Mouse (Mus musculus) neural tube, embryonic 13.5 days (tissue): ENCODE measurements around the gene Gorab. TPM values are rescaled to one million over a fixed set of nuclear protein-coding genes. Genes with fewer than 3 reads are reported as not detected.

ENCODE experiments used
- ATAC-seq: fragments of 200-750 bp; cut with Nextera tagmentation; 2 replicates; pipeline ENCODE4 v1.8.0; 2017; ENCODE audit warnings: low read depth, mild to moderate bottlenecking, moderate TSS enrichment, moderate library complexity
- H3K27ac ChIP-seq: fragments of 300-500 bp; sonication (generic); replicated peaks from 2 replicates; pipeline ENCODE4 v1.5.1; 2015; ENCODE audit warnings: moderate library complexity, mild to moderate bottlenecking, inconsistent platforms
- H3K27me3 ChIP-seq: fragments of 300-500 bp; sonication (generic); 2 replicates; pipeline ENCODE4 v1.6.1; 2015; ENCODE audit warnings: mild to moderate bottlenecking, inconsistent platforms
- H3K36me3 ChIP-seq: fragments of 300-500 bp; sonication (generic); 2 replicates; pipeline ENCODE4 v1.6.1; 2015; ENCODE audit warnings: mild to moderate bottlenecking, inconsistent platforms
- H3K4me1 ChIP-seq: fragments of 300-500 bp; sonication (generic); replicated peaks from 2 replicates; pipeline ENCODE4 v1.6.1; 2015; ENCODE audit warnings: inconsistent platforms
- H3K4me2 ChIP-seq: fragments of 300-500 bp; sonication (generic); 2 replicates; pipeline ENCODE4 v1.6.1; 2015; ENCODE audit warnings: inconsistent platforms, mild to moderate bottlenecking, moderate library complexity
- H3K4me3 ChIP-seq: fragments of 300-500 bp; sonication (generic); 2 replicates; pipeline ENCODE4 v1.5.1; 2015; ENCODE audit warnings: mild to moderate bottlenecking, inconsistent platforms
- H3K9ac ChIP-seq: fragments of 300-500 bp; sonication (generic); 2 replicates; pipeline ENCODE4 v1.6.1; 2015; ENCODE audit warnings: moderate library complexity, mild to moderate bottlenecking, inconsistent platforms
- H3K9me3 ChIP-seq: fragments of 300-500 bp; sonication (generic); 2 replicates; pipeline ENCODE4 v1.6.1; 2016; ENCODE audit warnings: inconsistent platforms
- WGBS: fragments of 180-500 bp; shearing (Covaris S2); methylation state at CpG from one replicate; pipeline ENCODE4 v1.1.7; 2015; 5-methylcytosine and 5-hydroxymethylcytosine counted together
- polyA plus RNA-seq: library from polyadenylated mRNA; unstranded; fragments of >200 nt; fragmentation: Nextera tagmentation; extraction: Ambion mirVana; gene quantifications from 2 replicates; pipeline ENCODE4 v1.2.1, GENCODE M21; 2015

Gene Gorab
- 21.5 and 22.0 TPM in 2 replicates for polyA plus RNA-seq

GRCm38 (mm10) chr1:163403498-163404126 is at the start of gene Gorab:
Gene Gorab, minus strand, starts transcription at chr1:163403669.
- Histone ChIP-seq H3K4me1 (peaks cover 21% of the 10 kb centered on the region), H3K27ac (peak within 1 kb of the TSS; percentile 78), H3K9ac (peak within 1 kb of the TSS; percentile 82), H3K9me3 (no peaks in the 10 kb centered on the region), H3K36me3 (no peaks in the 10 kb centered on the region), H3K4me3 (peak within 1 kb of the TSS; percentile 66), H3K4me2 (peak within 1 kb of the TSS; percentile 74), H3K27me3 (peaks cover 13% of the 10 kb centered on the region)
- WGBS: under 1% methylated on average over 28 of the region's 28 CpGs
- peak; percentile 100 for ATAC-seq

GRCm38 (mm10) chr1:163443832-163444231 is 40.4 kb upstream of the Gorab start:
- Histone ChIP-seq H3K27me3 (no peaks in the 10 kb centered on the region), H3K4me2 (no peak overlapping the region), H3K9ac (no peak overlapping the region), H3K27ac (no peak overlapping the region), H3K4me1 (no peaks in the 10 kb centered on the region), H3K9me3 (no peaks in the 10 kb centered on the region), H3K4me3 (no peak overlapping the region), H3K36me3 (no peaks in the 10 kb centered on the region)
- no peak for ATAC-seq
- WGBS: 34% methylated on average over 3 of the region's 3 CpGs

- H3K9ac ChIP-seq: no peak overlapping the region
- no peaks in the 10 kb centered on the region for H3K36me3 ChIP-seq
- no peaks in the 10 kb centered on the region for H3K27me3 ChIP-seq
- no peaks in the 10 kb centered on the region for H3K9me3 ChIP-seq
- no peaks in the 10 kb centered on the region for H3K4me1 ChIP-seq
- no peak for ATAC-seq
- H3K27ac ChIP-seq: no peak overlapping the region
- no peak overlapping the region for H3K4me2 ChIP-seq
- 89% methylated on average over 2 of the region's 2 CpGs for WGBS
- no peak overlapping the region for H3K4me3 ChIP-seq
Measured at GRCm38 (mm10) chr1:163439002-163439401, 35.5 kb upstream of the Gorab start.

- Histone ChIP-seq H3K27ac (no peak overlapping the region), H3K4me3 (no peak overlapping the region), H3K4me1 (no peaks in the 10 kb centered on the region), H3K4me2 (no peak overlapping the region), H3K9ac (no peak overlapping the region), H3K9me3 (no peaks in the 10 kb centered on the region), H3K36me3 (no peaks in the 10 kb centered on the region), H3K27me3 (no peaks in the 10 kb centered on the region)
- WGBS: 78% methylated on average over 8 of the region's 8 CpGs
- no peak for ATAC-seq
Measured at GRCm38 (mm10) chr1:163423467-163424014, 20.1 kb upstream of the Gorab start.

GRCm38 (mm10) chr1:163417191-163417590 is 13.7 kb upstream of the Gorab start:
- Histone ChIP-seq H3K9ac (no peak overlapping the region), H3K4me1 (no peaks in the 10 kb centered on the region), H3K9me3 (no peaks in the 10 kb centered on the region), H3K4me2 (no peak overlapping the region), H3K4me3 (no peak overlapping the region), H3K27me3 (no peaks in the 10 kb centered on the region), H3K27ac (no peak overlapping the region), H3K36me3 (no peaks in the 10 kb centered on the region)
- no peak for ATAC-seq
- WGBS: 67% methylated on average over 2 of the region's 2 CpGs

- WGBS: 81% methylated on average over 2 of the region's 2 CpGs
- no peaks in the 10 kb centered on the region for H3K27me3 ChIP-seq
Measured at GRCm38 (mm10) chr1:163414200-163414599, 10.7 kb upstream of the Gorab start.

GRCm38 (mm10) chr1:163406203-163406602 is 2.7 kb upstream of the Gorab start:
- peaks cover 16% of the 10 kb centered on the region for H3K4me1 ChIP-seq
- no peak overlapping the region for H3K9ac ChIP-seq
- no peaks in the 10 kb centered on the region for H3K9me3 ChIP-seq
- H3K27ac ChIP-seq: no peak overlapping the region
- H3K36me3 ChIP-seq: no peaks in the 10 kb centered on the region
- peaks cover 13% of the 10 kb centered on the region for H3K27me3 ChIP-seq
- WGBS: 76% methylated on average over 3 of the region's 3 CpGs
- no peak overlapping the region for H3K4me3 ChIP-seq
- ATAC-seq: no peak
- no peak overlapping the region for H3K4me2 ChIP-seq

More at GRCm38 (mm10) chr1:163414200-163414599, 10.7 kb upstream of the Gorab start:
- no peak overlapping the region for H3K27ac ChIP-seq
- no peaks in the 10 kb centered on the region for H3K4me1 ChIP-seq
- no peak overlapping the region for H3K9ac ChIP-seq
- H3K36me3 ChIP-seq: no peaks in the 10 kb centered on the region
- no peaks in the 10 kb centered on the region for H3K9me3 ChIP-seq
- H3K4me3 ChIP-seq: no peak overlapping the region
- no peak for ATAC-seq
- no peak overlapping the region for H3K4me2 ChIP-seq

GRCm38 (mm10) chr1:163391321-163391720 is 12.1 kb downstream of the Gorab start:
- Histone ChIP-seq H3K36me3 (peaks cover 65% of the 10 kb centered on the region), H3K27ac (no peak overlapping the region)
- WGBS: 72% methylated on average over 6 of the region's 6 CpGs

GRCm38 (mm10) chr1:163390044-163390443 is 13.4 kb downstream of the Gorab start:
- WGBS: 92% methylated on average over 4 of the region's 4 CpGs

More at GRCm38 (mm10) chr1:163391321-163391720, 12.1 kb downstream of the Gorab start:
- Histone ChIP-seq H3K9me3 (no peaks in the 10 kb centered on the region), H3K4me3 (no peak overlapping the region), H3K4me2 (no peak overlapping the region), H3K27me3 (no peaks in the 10 kb centered on the region), H3K4me1 (no peaks in the 10 kb centered on the region), H3K9ac (no peak overlapping the region)
- no peak for ATAC-seq

GRCm38 (mm10) chr1:163386196-163386595 is 17.3 kb downstream of the Gorab start:
- no peaks in the 10 kb centered on the region for H3K9me3 ChIP-seq
- H3K4me1 ChIP-seq: no peaks in the 10 kb centered on the region
- H3K27me3 ChIP-seq: no peaks in the 10 kb centered on the region
- WGBS: 88% methylated on average over 9 of the region's 9 CpGs
- H3K9ac ChIP-seq: no peak overlapping the region
- peaks cover 45% of the 10 kb centered on the region for H3K36me3 ChIP-seq
- H3K27ac ChIP-seq: no peak overlapping the region
- no peak overlapping the region for H3K4me3 ChIP-seq
- H3K4me2 ChIP-seq: no peak overlapping the region
- ATAC-seq: no peak

More at GRCm38 (mm10) chr1:163390044-163390443, 13.4 kb downstream of the Gorab start:
- Histone ChIP-seq H3K4me1 (no peaks in the 10 kb centered on the region), H3K9ac (no peak overlapping the region), H3K27me3 (no peaks in the 10 kb centered on the region), H3K36me3 (peaks cover 69% of the 10 kb centered on the region), H3K27ac (no peak overlapping the region), H3K4me2 (no peak overlapping the region), H3K9me3 (no peaks in the 10 kb centered on the region), H3K4me3 (no peak overlapping the region)
- no peak for ATAC-seq

- ATAC-seq: no peak
- Histone ChIP-seq H3K4me3 (no peak overlapping the region), H3K4me1 (no peaks in the 10 kb centered on the region), H3K36me3 (peaks cover 35% of the 10 kb centered on the region), H3K27ac (no peak overlapping the region), H3K9me3 (no peaks in the 10 kb centered on the region), H3K27me3 (no peaks in the 10 kb centered on the region), H3K9ac (no peak overlapping the region), H3K4me2 (no peak overlapping the region)
- WGBS: 86% methylated on average over 5 of the region's 5 CpGs
Measured at GRCm38 (mm10) chr1:163383442-163384027, 19.9 kb downstream of the Gorab start.

- Histone ChIP-seq H3K4me2 (no peak overlapping the region), H3K27ac (no peak overlapping the region), H3K9ac (no peak overlapping the region), H3K27me3 (no peaks in the 10 kb centered on the region), H3K9me3 (no peaks in the 10 kb centered on the region), H3K4me3 (no peak overlapping the region), H3K36me3 (peaks cover 28% of the 10 kb centered on the region), H3K4me1 (no peaks in the 10 kb centered on the region)
- no peak for ATAC-seq
- 91% methylated on average over 10 of the region's 10 CpGs for WGBS
Measured at GRCm38 (mm10) chr1:163382048-163382719, 21.3 kb downstream of the Gorab start.
